Mouse (Mus musculus): ENCODE results near the gene Gpatch11.
A peak's percentile ranks its signal among the peaks of the same experiment; 100 is the strongest.

The Gpatch11 gene

GRCm38 (mm10) chr17:78894991-78895390 is 59.6 kb downstream of the Gpatch11 start:
- no peak for DNase-seq (ENCODE audit: inconsistent ontology term)

GRCm38 (mm10) chr17:78895394-78895793 is 60.0 kb downstream of the Gpatch11 start:
- peak; percentile 40 for DNase-seq (ENCODE audit: inconsistent ontology term)

All from Muller cell, postnatal 12 days (primary cell).